Mouse (Mus musculus) large intestine, adult 2 months (tissue): ENCODE measurements at regions not wholly inside any gene's neighbourhood (a gene's known extent, or its start where the extent isn't known, plus 50 kb on each side); places are given as distances from the start of the nearest gene placed in this dataset.

Experiments used
- DNase-seq: peaks from one replicate; pipeline ENCODE4 v3.0.0-alpha.2; 2012; ENCODE audit warnings: low read depth, low spot score
- WGBS: fragments of 180-500 bp; shearing (Covaris S2); methylation state at CpG from one replicate; pipeline ENCODE4 v1.1.7; 2018; 5-methylcytosine and 5-hydroxymethylcytosine counted together

- no peak for DNase-seq
- 63% methylated on average over 5 of the region's 5 CpGs for WGBS
These were observed 401.3 kb downstream of the Plcl1 start for GRCm38 (mm10) chr1:55807028-55807427.

- 68% methylated on average over 7 of the region's 7 CpGs for WGBS
- no peak for DNase-seq
These were observed 403.2 kb downstream of the Plcl1 start for GRCm38 (mm10) chr1:55808724-55809519.

DNA sequence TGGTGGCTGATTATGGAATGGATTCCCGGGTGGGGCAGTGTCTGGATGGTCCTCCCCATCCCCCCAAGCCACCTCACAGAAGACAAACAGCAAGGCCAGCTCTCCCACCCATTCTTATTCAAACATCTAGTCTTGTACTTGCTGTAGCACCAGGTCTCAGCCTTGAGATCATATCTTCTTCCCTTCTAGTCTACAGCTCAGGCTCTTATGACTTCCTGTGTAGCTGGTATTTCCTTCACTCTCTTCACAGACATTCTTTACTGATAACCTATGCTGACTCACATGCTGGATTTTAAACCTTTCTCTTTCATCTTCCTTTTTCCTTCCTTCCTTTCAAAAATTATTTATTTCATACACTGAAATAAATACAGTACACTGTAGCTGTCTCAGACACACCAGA is 406.8 kb downstream of the Plcl1 start:
- no peak for DNase-seq
- WGBS: 73% methylated on average over 1 of the region's 1 CpGs

GRCm38 (mm10) chr1:55820866-55821500 is 415.3 kb downstream of the Plcl1 start:
- WGBS: 48% methylated on average over 3 of the region's 3 CpGs
- DNase-seq: no peak

GRCm38 (mm10) chr1:55822599-55822998 is 416.9 kb downstream of the Plcl1 start:
- DNase-seq: no peak
- 82% methylated on average over 4 of the region's 4 CpGs for WGBS

DNA sequence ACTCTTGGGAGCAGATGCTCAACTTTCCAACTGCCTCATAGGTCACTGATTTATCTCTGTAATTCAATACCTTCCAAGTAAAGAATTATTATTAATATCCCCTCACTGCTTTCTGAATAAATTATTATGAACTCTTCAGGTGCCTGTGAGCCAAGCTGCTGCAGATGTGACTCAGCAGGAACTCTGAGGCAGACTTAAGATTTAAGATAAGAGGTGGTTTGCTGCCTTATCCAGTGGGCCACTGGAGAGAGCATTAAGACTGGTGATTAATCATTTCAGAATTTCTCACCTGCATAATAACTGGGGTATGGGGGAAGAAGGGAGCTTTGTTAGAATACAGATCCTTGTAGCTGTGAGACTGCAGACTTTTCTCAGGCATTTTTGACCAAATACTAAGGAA is 421.5 kb downstream of the Plcl1 start:
- no peak for DNase-seq

DNA sequence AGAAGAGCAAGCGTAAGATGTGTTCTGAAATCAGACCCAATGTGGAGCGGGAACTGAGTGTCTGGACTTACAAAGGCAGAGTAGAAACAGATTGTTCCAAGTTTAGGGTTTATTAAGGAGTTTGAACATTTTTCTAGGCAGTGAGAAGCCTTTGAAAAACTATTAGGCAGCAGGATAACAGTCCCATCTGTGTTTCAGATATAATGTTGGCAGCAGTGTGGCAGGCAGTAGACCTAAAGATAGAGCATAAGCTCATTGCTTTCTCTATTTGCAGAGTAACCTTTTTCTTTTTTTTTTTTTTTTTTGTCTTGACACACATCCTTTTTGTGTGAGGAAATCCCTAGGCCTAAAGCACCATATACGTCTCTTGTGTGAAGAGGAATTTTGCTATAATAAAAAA is 429.6 kb downstream of the Plcl1 start:
- DNase-seq: no peak
- WGBS: 93% methylated on average over 3 of the region's 3 CpGs

DNA sequence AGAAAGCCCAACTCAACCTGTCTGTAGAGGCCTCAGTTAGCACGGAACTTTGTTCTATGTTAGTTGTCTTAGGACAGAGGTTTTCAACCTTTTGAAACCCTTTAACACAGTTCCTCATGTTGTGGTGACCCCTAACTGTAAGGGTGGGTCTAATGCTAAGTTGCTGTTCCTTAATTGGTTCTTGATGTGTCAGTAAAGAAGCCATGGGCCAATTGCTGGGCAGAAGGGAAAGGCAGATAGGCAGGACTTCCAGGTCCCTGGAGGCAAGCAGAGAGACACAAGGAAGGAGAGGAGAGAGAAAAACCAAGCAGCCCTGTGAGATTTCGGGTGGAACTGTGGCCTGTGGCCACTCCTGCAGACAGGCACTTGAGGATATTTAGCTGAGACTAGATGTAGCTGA is 431.0 kb downstream of the Plcl1 start:
- DNase-seq: no peak
- WGBS: 89% methylated on average over 2 of the region's 2 CpGs

DNA sequence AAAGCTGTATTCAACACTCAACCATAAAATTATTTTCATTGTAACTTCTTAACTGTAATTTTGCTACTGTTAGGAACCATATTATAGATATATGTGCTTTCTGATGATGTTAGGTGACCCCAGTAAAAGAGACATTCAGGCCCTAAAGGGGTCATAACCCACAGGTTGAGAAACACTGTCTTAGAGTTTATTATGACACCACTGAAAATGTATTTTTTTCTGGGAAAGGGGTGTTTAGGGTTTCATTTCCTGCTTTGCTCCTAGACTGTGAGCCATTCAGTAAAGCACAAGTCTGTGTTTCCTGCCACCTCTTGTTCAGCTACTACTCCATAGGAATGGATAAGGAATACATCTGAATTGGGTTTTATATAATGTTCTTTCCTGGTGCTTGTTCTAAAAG is 431.6 kb downstream of the Plcl1 start:
- DNase-seq: no peak

GRCm38 (mm10) chr1:55838168-55838567 is 432.4 kb downstream of the Plcl1 start:
- DNase-seq: peak; percentile 4
- WGBS: 5% methylated on average over 2 of the region's 2 CpGs

DNA sequence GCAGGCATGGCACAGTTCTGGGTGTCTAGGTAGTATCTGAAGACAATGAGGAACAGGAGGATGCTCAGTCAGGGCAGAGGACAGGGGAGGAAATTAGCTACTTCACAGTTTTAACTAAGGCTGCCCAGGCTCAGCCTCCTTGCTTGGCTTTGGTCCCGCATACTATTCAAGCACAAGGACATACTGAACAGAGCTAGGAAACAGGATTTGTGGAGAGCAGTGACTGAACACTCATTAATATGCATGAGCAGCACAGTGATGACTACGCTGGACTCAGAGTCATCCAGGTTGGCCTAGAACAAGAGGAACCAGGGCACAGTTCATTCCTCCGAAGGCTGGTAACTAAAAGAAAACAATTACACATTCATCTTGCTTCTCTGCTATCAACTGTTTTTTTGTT is 443.1 kb downstream of the Plcl1 start:
- WGBS: 80% methylated on average over 3 of the region's 3 CpGs
- no peak for DNase-seq

GRCm38 (mm10) chr1:55852354-55852753 is 446.6 kb downstream of the Plcl1 start:
- no peak for DNase-seq

GRCm38 (mm10) chr1:55859113-55859512 is 453.4 kb downstream of the Plcl1 start:
- WGBS: 77% methylated on average over 3 of the region's 3 CpGs
- no peak for DNase-seq

- DNase-seq: no peak
- 81% methylated on average over 3 of the region's 3 CpGs for WGBS
These were observed 457.4 kb downstream of the Plcl1 start for GRCm38 (mm10) chr1:55863113-55863512.

DNA sequence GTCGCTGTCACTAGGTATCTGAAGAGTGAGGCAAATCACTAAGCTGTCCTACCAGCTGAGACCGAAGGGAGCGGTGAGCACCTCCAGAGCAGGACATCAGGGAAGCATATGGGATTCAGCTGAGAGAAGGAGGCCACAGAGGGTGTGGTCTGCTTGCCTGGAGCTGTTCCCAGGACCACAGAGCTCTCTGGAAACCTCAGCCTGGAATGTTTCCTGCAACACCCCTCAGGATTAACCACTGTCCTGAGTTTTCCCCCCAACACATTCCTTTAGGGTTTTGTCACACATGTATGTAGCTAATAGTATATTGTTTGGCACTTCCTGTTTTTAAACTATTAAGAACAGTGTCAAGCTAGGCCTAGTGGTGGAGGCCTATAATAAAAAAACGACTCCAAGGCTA is 459.6 kb downstream of the Plcl1 start:
- DNase-seq: no peak
- WGBS: 56% methylated on average over 4 of the region's 4 CpGs

GRCm38 (mm10) chr1:55866677-55867076 is 461.0 kb downstream of the Plcl1 start:
- DNase-seq: no peak

- WGBS: 90% methylated on average over 4 of the region's 4 CpGs
These were observed 467.9 kb downstream of the Plcl1 start for GRCm38 (mm10) chr1:55873583-55873982.

DNA sequence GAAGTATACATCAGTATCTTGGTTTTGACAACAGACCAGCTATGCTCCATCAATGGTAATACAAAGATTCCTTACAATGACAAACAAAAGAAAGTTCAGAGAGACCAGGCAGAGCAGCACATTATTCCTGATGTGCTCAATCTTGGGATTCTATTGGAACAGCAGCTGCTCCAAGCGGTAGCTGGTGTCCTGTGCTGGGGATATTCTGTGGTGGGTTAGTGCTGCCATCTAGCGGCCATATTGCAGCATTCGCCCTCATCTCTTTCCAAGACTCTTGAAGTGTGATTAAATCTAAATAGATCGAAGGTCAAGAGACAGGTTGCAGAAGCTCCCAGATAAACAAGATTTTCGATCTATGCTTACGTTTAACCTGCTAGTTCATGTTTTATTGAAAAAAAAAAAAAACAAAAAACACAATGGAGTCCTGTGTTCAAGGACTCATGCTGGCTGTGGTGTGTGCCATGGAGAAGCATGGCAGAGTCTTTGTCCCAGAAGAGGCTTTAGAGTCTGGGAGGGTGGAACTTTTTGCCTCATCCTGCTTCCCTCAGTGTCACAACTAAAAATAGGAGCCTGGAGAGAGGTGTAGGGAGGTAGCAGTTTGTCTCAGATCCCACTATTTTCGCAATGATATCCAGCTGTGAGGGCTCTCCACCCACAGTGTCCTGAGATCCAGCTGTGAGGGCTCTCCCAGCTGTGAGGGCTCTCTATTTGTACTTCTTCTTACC is 468.6 kb downstream of the Plcl1 start:
- 10% methylated on average over 7 of the region's 7 CpGs for WGBS
- peak; percentile 64 for DNase-seq

More at GRCm38 (mm10) chr1:55873583-55873982, 467.9 kb downstream of the Plcl1 start:
- no peak for DNase-seq

- no peak for DNase-seq
- WGBS: 72% methylated on average over 4 of the region's 4 CpGs
These were observed 469.1 kb downstream of the Plcl1 start for GRCm38 (mm10) chr1:55874868-55875144.

DNA sequence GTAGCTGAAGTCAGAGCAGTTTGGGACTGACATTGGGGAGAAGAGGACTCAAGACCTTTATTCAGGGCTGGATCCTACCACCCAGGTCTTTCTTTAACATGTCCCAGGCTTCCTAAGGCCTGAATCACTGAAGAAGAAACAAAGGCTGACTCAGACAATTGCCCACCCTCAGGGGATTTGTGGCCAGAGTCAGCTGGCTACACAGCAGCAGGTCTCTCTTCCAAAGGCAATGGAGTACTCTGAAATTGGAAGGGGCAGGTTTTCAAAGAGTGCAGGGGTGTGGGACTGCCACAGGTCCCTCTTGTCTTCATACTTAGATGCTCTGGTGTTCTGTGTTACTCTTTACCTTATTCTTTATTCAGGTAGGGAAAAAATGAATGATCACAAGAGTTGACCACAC is 478.9 kb downstream of the Plcl1 start:
- no peak for DNase-seq

DNA sequence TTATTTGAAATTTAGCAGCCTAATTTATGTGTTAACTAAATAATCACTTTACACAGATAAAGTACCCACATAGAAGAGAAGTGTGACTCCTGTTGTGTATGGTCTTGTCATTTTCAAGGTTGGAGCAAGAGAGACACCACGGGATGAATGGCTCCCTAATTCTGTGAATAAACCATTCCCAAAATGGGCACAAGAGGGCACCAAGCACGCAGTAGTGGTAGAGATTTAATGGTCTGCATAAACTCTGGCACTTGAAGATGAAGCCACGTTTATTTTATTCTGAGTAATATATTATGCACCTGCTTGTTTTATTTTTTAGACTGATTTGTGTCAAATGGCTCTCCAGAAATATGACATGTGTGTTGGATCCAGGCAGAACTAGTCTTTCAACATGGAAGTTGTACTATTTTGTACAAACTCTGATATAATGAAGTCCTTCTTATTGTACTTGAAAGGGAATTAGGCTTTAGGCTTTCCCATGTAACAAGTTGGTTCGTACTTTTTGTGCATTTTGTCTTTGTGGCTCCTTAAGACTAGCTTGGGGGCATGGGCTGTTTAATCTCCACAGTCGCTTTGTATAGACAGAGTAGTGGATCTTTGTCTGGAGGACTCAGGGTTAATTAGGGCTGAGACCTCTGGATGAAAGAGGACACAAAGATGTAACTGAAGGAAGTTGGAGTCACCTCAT is 480.8 kb downstream of the Plcl1 start:
- WGBS: 11% methylated on average over 5 of the region's 5 CpGs
- DNase-seq: no peak
